Mouse (Mus musculus) heart, adult 18-20 months (tissue): ENCODE measurements around the gene Gm49392. TPM values are rescaled to one million over a fixed set of nuclear protein-coding genes. Genes with fewer than 3 reads are reported as not detected.
"Not testable (repeated sequence)": the region's sequence is repeated elsewhere in the genome, so short reads cannot be mapped to it uniquely, and the experiment has no call there.

Source experiments
- DNase-seq, 2 experiments: peaks; one replicate each; pipeline ENCODE4 v3.0.0; 2021 to 2022; ENCODE audit warnings: mixed read lengths in 1 of 2
- long read RNA-seq, 2 experiments: library from polyadenylated mRNA; stranded (forward); transcript quantifications; one replicate each; pipeline ENCODE4 v2.0.0; 2021
- total RNA-seq, 2 experiments: library from RNA; stranded (reverse); gene quantifications; 2 replicates each; pipeline ENCODE4 v1.2.3; 2021

The Gm49392 gene
- 1 to 10 TPM; 1.2 to 2.0 TPM for total RNA-seq
- long read RNA-seq, experiment 1, partial matches to known transcripts: 1 of 2 reads
- long read RNA-seq, experiment 1, other reads (novel, unspliced or antisense): 1 of 2 reads
- long read RNA-seq, experiment 2, partial matches to known transcripts: 0 of 1 reads
- long read RNA-seq, experiment 2, other reads (novel, unspliced or antisense): 1 of 1 reads

DNA sequence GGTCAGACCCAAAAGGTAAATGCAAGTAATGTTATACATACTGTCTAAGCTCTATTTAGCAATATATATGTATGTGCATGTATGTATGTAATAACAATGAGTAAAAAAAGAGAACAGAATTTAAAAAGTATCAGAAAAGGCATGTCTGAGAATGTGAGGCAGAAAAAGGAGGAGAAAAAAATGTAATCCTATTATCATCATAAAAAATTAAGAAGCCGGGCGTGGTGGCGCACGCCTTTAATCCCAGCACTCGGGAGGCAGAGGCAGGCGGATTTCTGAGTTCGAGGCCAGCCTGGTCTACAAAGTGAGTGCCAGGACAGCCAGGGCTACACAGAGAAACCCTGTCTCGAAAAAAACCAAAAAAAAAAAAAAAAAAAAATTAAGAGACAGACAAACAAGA is at the start of gene Gm49392:
Gm49392 (minus strand) TSS at position 101 of the 400 bp plus-strand sequence.
- not testable (repeated sequence) for DNase-seq

GRCm38 (mm10) chr13:60941884-60942283 is 45.2 kb upstream of the Gm49392 start, which contains the start of gene Tpbpa:
Gene Tpbpa (minus strand): TSS chr13:60941984.
- not testable (repeated sequence) for DNase-seq

DNA sequence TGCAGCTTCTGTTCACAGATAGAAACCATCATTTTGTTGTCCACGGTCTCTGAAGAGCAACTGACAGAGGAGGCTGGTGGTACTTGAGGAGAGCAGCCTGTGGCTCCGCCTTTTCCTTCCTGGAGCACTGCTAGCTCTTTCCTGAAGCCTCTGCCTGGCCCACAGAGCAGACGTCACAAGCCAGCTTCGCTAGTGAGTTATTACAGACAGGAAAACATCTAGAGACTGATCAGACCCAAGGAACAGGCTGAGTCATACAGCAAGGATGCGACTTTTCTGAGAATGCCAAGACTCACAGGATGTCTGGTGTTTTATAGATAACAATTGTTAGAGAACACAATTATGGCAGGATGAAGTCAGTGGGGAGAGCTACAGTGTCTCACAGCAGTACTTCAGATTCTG is 39.8 kb upstream of the Gm49392 start, which contains the start of the genes Gm49391 and Ctla2a:
Gm49391 (minus strand) TSS at position 72 of the 402 bp plus-strand sequence.
Ctla2a (minus strand) TSS at position 126 of the 402 bp plus-strand sequence.
- DNase-seq: peak; percentile 56 to 90

DNA sequence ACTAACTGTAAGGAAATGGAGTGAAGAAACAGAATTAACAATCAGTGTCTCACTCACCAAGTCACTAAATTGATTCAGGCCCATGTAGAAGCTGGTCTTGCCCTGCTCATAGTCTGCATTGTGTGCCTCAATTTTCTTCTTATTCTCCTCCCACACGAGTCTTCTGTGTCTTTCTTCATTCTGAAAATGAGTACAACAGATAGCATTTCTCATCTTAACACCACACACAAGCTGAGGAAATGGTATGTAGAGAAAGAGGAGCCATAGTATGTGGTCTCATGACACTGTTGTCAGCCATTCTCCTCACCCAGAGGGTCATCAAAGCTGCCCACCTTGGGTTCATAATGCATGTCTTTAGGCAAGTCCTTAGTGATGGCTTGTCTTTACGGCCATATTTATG is 38.8 kb upstream of the Gm49392 start, which contains the start of gene Gm49393:
Gm49393 (minus strand) TSS at position 101 of the 400 bp plus-strand sequence.
- DNase-seq: not testable (repeated sequence)

GRCm38 (mm10) chr13:60904780-60905179 is 8.1 kb upstream of the Gm49392 start, which contains the start of gene Tpbpb:
Gene Tpbpb (minus strand): TSS chr13:60904880.
- not testable (repeated sequence) for DNase-seq

- DNase-seq: peak; percentile 73 to 94
Observed at GRCm38 (mm10) chr13:60897328-60897727, 634 bp upstream of the Gm49392 start, which contains the start of gene Ctla2b. Gene Ctla2b (minus strand): TSS chr13:60897447.

DNA sequence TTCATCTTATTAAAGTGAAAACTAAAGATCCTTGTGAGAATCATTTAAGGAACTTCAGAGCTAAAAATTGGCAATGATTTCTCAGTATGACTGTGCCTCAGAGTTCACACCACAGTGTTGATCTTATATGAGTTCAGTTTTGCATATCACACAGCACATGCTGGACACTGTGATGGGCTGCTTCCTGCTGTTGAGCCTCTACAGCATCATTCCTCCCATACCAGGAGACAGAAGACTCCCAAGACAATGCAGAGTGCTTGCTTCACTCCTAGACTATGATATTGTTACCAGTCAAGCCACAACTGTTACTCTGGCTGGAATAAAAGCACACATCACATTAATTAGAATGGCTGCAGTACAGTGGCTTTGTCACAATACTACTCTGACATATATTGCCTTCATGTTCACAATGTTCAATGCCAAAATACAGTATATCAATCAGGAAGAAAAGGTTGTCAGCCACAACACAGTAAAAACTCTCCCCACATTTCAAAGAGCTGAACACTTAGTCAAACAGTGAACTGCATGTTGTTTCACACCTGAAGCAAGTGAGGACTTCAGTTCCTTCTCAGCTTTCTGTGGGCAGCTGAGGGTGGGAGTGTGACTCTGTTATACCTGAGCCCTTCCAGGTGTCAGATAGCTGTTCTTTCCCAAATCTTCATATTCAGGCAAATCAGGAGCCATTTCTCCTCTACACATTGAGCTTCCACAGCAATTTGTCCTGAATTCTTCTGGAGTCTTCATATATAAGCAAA is 1.1 kb downstream of the Gm49392 start:
- DNase-seq: no peak

- no peak for DNase-seq
Observed at GRCm38 (mm10) chr13:60892301-60892700, 4.4 kb downstream of the Gm49392 start.

DNA sequence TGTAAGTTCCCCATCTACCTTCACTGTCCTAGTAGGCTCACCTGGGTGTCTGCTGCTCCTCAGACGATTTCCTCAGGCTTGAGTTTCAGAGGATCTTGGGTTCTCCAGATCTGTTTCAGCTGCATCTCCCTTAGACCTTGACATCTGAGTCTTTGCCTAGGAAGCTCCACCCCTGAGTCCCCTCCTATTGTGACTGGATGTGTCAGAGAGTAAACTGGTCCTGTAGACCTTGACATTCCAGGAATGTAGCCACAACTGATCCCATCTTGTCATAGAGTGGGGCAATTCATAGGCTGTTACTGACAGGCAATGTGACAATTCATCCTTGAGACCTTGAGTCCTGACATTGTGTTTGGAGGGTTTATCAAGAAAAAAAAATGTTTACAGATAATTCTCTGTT is 32.4 kb downstream of the Gm49392 start, which contains the start of gene 4930486L24Rik:
4930486L24Rik (minus strand) TSS at position 195 of the 400 bp plus-strand sequence.
- no peak for DNase-seq

- DNase-seq: peak; percentile 21 to 58
Observed at GRCm38 (mm10) chr13:60848241-60849120, 48.2 kb downstream of the Gm49392 start.

- no peak for DNase-seq
Observed at GRCm38 (mm10) chr13:60843153-60843552, 53.5 kb downstream of the Gm49392 start.

DNA sequence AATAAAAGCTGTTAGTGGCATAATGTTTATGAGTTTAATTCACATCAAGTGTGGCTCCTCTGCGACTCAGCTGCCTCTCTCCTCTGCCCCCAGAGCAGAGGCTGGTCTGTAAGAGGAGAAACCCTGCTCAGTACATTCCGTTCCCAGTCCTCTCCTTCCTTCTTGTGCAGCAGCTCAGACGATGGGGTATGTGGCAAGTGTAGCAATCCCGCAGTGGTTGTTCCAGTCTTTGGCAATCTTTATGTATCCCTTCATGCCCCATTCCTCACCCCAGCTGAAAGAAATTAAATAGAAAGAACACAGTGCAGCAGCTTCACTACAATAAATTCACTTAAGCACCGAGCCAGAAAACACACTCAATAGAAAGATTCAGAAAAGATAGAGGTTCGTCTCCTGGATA is 54.0 kb downstream of the Gm49392 start:
- peak in 1 of 2 experiments; percentile 14 for DNase-seq

GRCm38 (mm10) chr13:60839353-60839902 is 57.3 kb downstream of the Gm49392 start:
- DNase-seq: no peak

GRCm38 (mm10) chr13:60826052-60826451 is 70.6 kb downstream of the Gm49392 start:
- DNase-seq: peak; percentile 56 to 64

- no peak for DNase-seq
Observed at GRCm38 (mm10) chr13:60820486-60821175, 76.1 kb downstream of the Gm49392 start.

- DNase-seq: peak in 1 of 2 experiments; percentile 57
Observed at GRCm38 (mm10) chr13:60819469-60819868, 77.2 kb downstream of the Gm49392 start.

- DNase-seq: peak in 1 of 2 experiments; percentile 15
Observed at GRCm38 (mm10) chr13:60813722-60814121, 83.0 kb downstream of the Gm49392 start.

DNA sequence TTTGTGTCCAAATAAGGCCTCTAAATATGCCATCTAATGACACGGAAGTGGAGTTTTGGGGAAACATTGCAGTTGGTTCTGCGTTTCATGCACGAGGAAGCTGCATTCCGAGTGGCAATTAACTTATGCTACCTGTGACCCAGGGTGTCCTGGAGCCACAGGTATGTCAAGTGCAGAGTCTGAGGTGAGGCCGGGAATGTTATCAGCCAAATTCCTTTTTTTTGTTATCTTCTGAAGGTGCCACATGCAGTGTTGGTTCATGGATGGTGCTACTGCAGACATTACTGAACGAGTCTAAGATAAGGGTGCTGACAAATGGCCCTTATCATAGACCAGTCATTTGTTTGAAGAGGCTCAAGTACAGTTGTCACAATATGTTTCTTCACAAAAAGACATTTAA is 83.9 kb downstream of the Gm49392 start:
- DNase-seq: no peak

DNA sequence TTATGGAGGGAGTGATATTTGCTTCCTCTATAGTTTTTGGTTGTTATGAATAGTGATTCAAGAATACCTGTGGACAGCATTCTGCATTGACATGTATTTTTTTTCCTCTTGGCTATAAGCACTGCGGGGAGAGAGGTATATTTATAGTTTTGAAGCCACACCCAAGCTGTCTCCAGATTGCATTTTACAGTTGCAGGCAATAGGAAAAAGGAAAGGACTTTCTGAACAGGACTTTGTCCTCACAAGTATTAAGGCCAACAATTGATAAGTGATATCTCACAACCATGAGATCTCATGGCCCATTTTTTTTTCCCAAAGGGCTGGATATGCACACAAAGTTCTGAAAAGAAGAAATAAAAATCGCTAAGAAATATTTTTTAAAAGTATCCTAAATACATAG is 87.0 kb downstream of the Gm49392 start:
- no peak for DNase-seq

DNA sequence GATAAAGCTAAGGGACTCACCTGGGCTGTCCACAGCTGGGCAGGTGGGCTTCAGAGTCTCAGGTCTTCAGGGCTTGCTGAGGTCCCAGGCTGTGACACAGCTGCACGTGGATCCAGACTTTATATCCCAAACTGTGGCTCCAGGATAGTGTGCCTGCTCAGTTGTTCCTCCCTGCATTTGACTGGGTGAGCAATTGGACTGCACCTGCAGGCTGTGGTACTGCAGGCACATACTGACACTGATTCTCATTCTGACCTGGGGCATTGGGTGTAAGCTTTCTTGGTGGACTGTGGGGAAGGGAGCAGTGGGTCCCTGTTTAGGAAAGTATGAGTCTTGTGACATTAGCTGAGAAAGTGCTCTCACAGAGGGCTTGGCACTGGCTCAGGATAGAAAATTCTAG is 93.9 kb downstream of the Gm49392 start, which contains the start of gene Ctsll3:
Ctsll3 (minus strand) TSS at position 101 of the 400 bp plus-strand sequence.
- no peak for DNase-seq
